Mouse (Mus musculus) stomach, postnatal 0 days (tissue): Measurements from ENCODE around the gene Sned1. TPM values are rescaled to one million over a fixed set of nuclear protein-coding genes. Genes with fewer than 3 reads are reported as not detected.

Experiments used
- ATAC-seq: fragments of 200-750 bp; cut with Nextera tagmentation; 2 replicates; pipeline ENCODE4 v1.8.0; 2017; ENCODE audit not compliant: low FRiP score, low TSS enrichment
- DNase-seq: peaks from one replicate; pipeline ENCODE4 v3.0.0-alpha.2; 2016; ENCODE audit warnings: low spot score
- H3K27ac ChIP-seq: fragments of 300-500 bp; sonication (generic); replicated peaks from 2 replicates; pipeline ENCODE4 v1.5.1; 2014; ENCODE audit warnings: mild to moderate bottlenecking, control low read depth
- H3K27me3 ChIP-seq: fragments of 300-500 bp; sonication (generic); 2 replicates; pipeline ENCODE4 v1.6.1; 2014; ENCODE audit warnings: low read length; ENCODE audit not compliant: control insufficient read depth, insufficient read depth
- H3K36me3 ChIP-seq: fragments of 300-500 bp; sonication (generic); 2 replicates; pipeline ENCODE4 v1.6.1; 2014; ENCODE audit warnings: low read length, mixed read lengths; ENCODE audit not compliant: control insufficient read depth, insufficient read depth
- H3K4me1 ChIP-seq: fragments of 300-500 bp; sonication (generic); replicated peaks from 2 replicates; pipeline ENCODE4 v1.6.1; 2014; ENCODE audit warnings: antibody characterized with exemption; ENCODE audit not compliant: control insufficient read depth, insufficient read depth
- H3K4me2 ChIP-seq: fragments of 300-500 bp; sonication (generic); replicated peaks from 2 replicates; pipeline ENCODE4 v1.6.1; 2014; ENCODE audit warnings: low read depth, mild to moderate bottlenecking, control low read depth, moderate library complexity
- H3K4me3 ChIP-seq: fragments of 300-500 bp; sonication (generic); 2 replicates; pipeline ENCODE4 v1.5.1; 2014; ENCODE audit warnings: low read depth, low read length, control low read depth
- H3K9ac ChIP-seq: fragments of 300-500 bp; sonication (generic); 2 replicates; pipeline ENCODE4 v1.6.1; 2014; ENCODE audit warnings: mild to moderate bottlenecking, low read length, control low read depth, mixed read lengths
- H3K9me3 ChIP-seq: fragments of 300-500 bp; sonication (generic); 2 replicates; pipeline ENCODE4 v1.6.1; 2016; ENCODE audit warnings: low read length; ENCODE audit not compliant: control insufficient read depth
- CTCF ChIP-seq: IDR thresholded peaks from 2 replicates; pipeline ENCODE4 v1.5.1; 2016; ENCODE audit warnings: antibody characterized with exemption, low read depth, mild to moderate bottlenecking, moderate library complexity
- EP300 ChIP-seq: optimal IDR thresholded peaks from 2 replicates; pipeline ENCODE3; 2016; ENCODE audit warnings: antibody characterized with exemption
- WGBS: fragments of 180-500 bp; shearing (Covaris S2); extraction: QIAGEN DNeasy Blood & Tissue Kit; methylation state at CpG from one replicate; pipeline ENCODE4 v1.1.7; 2014; 5-methylcytosine and 5-hydroxymethylcytosine counted together
- polyA plus RNA-seq: library from polyadenylated mRNA; unstranded; fragments of >200 nt; fragmentation: Nextera tagmentation; extraction: Ambion mirVana; gene quantifications from 2 replicates; pipeline ENCODE4 v1.2.1, GENCODE M21; 2015

The Sned1 gene
- polyA plus RNA-seq, 1 experiment from 2014 or later, result 1.4 TPM

DNA sequence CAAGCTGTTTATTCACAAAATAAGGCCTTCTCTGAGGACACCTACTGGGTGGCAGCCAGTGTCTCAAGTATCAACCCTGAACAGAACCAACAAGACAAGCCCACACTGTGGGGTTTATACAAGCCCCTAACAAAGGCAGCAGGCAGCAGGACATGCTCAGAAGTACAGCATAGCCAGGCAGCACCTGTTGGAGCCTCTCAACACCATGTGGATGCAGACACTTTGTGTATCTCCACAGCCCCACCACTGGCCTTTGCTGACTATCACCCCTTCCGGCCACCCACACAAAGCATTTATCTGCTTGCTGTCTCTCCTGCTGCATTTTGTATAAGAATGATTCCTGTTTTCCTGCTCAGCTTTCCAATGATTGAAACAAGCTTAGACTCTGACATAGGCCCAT lies 21.9 kb downstream of the Sned1 start:
- H3K4me1 ChIP-seq, result no peaks in the 10 kb centered on the region
- no peak for ATAC-seq

DNA sequence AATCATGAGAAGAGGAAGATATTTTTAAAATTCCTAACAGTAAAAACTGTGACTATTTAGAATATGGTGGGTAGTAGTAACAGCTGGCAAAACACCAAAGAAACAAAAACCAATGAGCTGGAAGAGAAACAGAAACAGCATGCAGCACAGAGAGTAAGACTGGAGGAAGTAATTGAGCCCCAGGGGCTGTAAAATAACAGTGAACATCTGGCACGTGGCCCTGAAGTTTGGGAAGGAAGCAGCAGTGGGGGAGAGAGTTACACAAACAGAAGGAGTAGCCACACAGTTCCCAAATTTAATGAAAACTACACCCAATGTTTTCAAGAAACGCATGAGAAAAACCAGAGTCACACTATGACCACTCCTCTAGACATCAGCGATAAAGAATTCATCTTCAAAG lies 31.6 kb downstream of the Sned1 start:
- TF ChIP-seq CTCF, result no peak
- TF ChIP-seq EP300, result no peak
- Histone ChIP-seq H3K4me2 (no peak overlapping the region), H3K4me1 (no peaks in the 10 kb centered on the region), H3K4me3 (no peak overlapping the region), H3K27me3 (no peaks in the 10 kb centered on the region), H3K9me3 (no peaks in the 10 kb centered on the region), H3K36me3 (no peaks in the 10 kb centered on the region), H3K9ac (no peak overlapping the region), H3K27ac (no peak overlapping the region)
- no peak for ATAC-seq
- WGBS, result 47% methylated on average over 3 of the region's 3 CpGs
- DNase-seq, result no peak

More for the DNA sequence above, 21.9 kb downstream of the Sned1 start:
- H3K9me3 ChIP-seq, result no peaks in the 10 kb centered on the region
- TF ChIP-seq CTCF, result no peak
- TF ChIP-seq EP300, result no peak
- H3K27me3 ChIP-seq, result no peaks in the 10 kb centered on the region
- H3K27ac ChIP-seq, result no peak overlapping the region
- H3K4me2 ChIP-seq, result no peak overlapping the region
- H3K9ac ChIP-seq, result no peak overlapping the region
- DNase-seq, result no peak
- H3K4me3 ChIP-seq, result no peak overlapping the region
- 88% methylated on average over 1 of the region's 1 CpGs for WGBS
- no peaks in the 10 kb centered on the region for H3K36me3 ChIP-seq

GRCm38 (mm10) chr1:93268246-93268645 lies 32.6 kb downstream of the Sned1 start:
- H3K36me3 ChIP-seq, result no peaks in the 10 kb centered on the region
- no peak overlapping the region for H3K4me2 ChIP-seq
- H3K4me1 ChIP-seq, result no peaks in the 10 kb centered on the region
- H3K9ac ChIP-seq, result no peak overlapping the region
- H3K27me3 ChIP-seq, result no peaks in the 10 kb centered on the region
- H3K4me3 ChIP-seq, result no peak overlapping the region
- ATAC-seq, result no peak
- no peak for DNase-seq
- H3K27ac ChIP-seq, result no peak overlapping the region
- whole genome bisulfite sequencing, result 77% methylated on average over 2 of the region's 2 CpGs
- H3K9me3 ChIP-seq, result no peaks in the 10 kb centered on the region
- no peak for TF ChIP-seq CTCF
- TF ChIP-seq EP300, result no peak

- WGBS, result 50% methylated on average over 3 of the region's 3 CpGs
- no peak overlapping the region for H3K4me3 ChIP-seq
- H3K9ac ChIP-seq, result no peak overlapping the region
- no peak overlapping the region for H3K4me2 ChIP-seq
- no peak for TF ChIP-seq EP300
- TF ChIP-seq CTCF, result no peak
- ATAC-seq (no peak), DNase-seq (no peak)
- no peaks in the 10 kb centered on the region for H3K36me3 ChIP-seq
- H3K27ac ChIP-seq, result no peak overlapping the region
- H3K4me1 ChIP-seq, result no peaks in the 10 kb centered on the region
- no peaks in the 10 kb centered on the region for H3K9me3 ChIP-seq
- no peaks in the 10 kb centered on the region for H3K27me3 ChIP-seq
These were observed 35.0 kb downstream of the Sned1 start for GRCm38 (mm10) chr1:93270516-93271240.

GRCm38 (mm10) chr1:93271751-93272150 lies 36.1 kb downstream of the Sned1 start:
- H3K36me3 ChIP-seq, result no peaks in the 10 kb centered on the region
- H3K9ac ChIP-seq, result no peak overlapping the region
- no peak for DNase-seq
- H3K4me3 ChIP-seq, result no peak overlapping the region
- no peak overlapping the region for H3K4me2 ChIP-seq
- TF ChIP-seq EP300 (no peak), CTCF (no peak)
- WGBS, result 67% methylated on average over 5 of the region's 6 CpGs
- no peaks in the 10 kb centered on the region for H3K9me3 ChIP-seq
- no peaks in the 10 kb centered on the region for H3K4me1 ChIP-seq
- H3K27ac ChIP-seq, result no peak overlapping the region
- no peak; the same call in 1 of the 2 replicates for ATAC-seq
- H3K27me3 ChIP-seq, result no peaks in the 10 kb centered on the region

- H3K9ac ChIP-seq, result no peak overlapping the region
- H3K27me3 ChIP-seq, result no peaks in the 10 kb centered on the region
- H3K4me2 ChIP-seq, result no peak overlapping the region
- ATAC-seq, result 0 out of 2 replicates have a peak, but pooled peaks have one; percentile 24
- WGBS, result 2% methylated on average over 16 of the region's 16 CpGs
- TF ChIP-seq EP300 (no peak), CTCF (no peak)
- H3K4me3 ChIP-seq, result no peak overlapping the region
- no peaks in the 10 kb centered on the region for H3K36me3 ChIP-seq
- H3K4me1 ChIP-seq, result no peaks in the 10 kb centered on the region
- no peak overlapping the region for H3K27ac ChIP-seq
- H3K9me3 ChIP-seq, result no peaks in the 10 kb centered on the region
- peak; percentile 58 for DNase-seq
These were observed 36.8 kb downstream of the Sned1 start for GRCm38 (mm10) chr1:93272409-93272821.
